Mouse (Mus musculus) embryonic fibroblast, embryonic 13.5 days (primary cell): Measurements from ENCODE around the gene Nav1. TPM values are rescaled to one million over a fixed set of nuclear protein-coding genes. Genes with fewer than 3 reads are reported as not detected.

Source experiments
- H3K27ac ChIP-seq: 2 replicates; pipeline ENCODE4 v1.5.1; 2012; ENCODE audit warnings: low read length, control low read depth, inconsistent platforms; ENCODE audit not compliant: insufficient read depth
- H3K4me1 ChIP-seq: 2 replicates; pipeline ENCODE4 v1.6.1; 2011; ENCODE audit warnings: low read length; ENCODE audit not compliant: control insufficient read depth, insufficient read depth
- H3K4me3 ChIP-seq: 2 replicates; pipeline ENCODE4 v1.5.1; 2011; ENCODE audit warnings: mild to moderate bottlenecking, control low read depth, low read length; ENCODE audit not compliant: insufficient read depth
- CTCF ChIP-seq: IDR thresholded peaks from 2 replicates; pipeline ENCODE4 v1.5.1; 2011; ENCODE audit warnings: mild to moderate bottlenecking, control low read depth, low read length, moderate library complexity, borderline replicate concordance; ENCODE audit not compliant: insufficient read depth
- POLR2A ChIP-seq: IDR thresholded peaks from 2 replicates; pipeline ENCODE4 v1.6.1; 2011; ENCODE audit warnings: low read depth, mild to moderate bottlenecking, control low read depth, low read length, moderate library complexity
- polyA plus RNA-seq: library from polyadenylated mRNA; stranded (reverse); fragments of >200 nt; gene quantifications from 2 replicates; pipeline ENCODE4 v1.2.4, GENCODE M21; 2011; ENCODE audit warnings: low read depth; ENCODE audit not compliant: missing spikeins, insufficient read length

The Nav1 gene
- polyA plus RNA-seq, 1 experiment = 22.6 TPM

DNA sequence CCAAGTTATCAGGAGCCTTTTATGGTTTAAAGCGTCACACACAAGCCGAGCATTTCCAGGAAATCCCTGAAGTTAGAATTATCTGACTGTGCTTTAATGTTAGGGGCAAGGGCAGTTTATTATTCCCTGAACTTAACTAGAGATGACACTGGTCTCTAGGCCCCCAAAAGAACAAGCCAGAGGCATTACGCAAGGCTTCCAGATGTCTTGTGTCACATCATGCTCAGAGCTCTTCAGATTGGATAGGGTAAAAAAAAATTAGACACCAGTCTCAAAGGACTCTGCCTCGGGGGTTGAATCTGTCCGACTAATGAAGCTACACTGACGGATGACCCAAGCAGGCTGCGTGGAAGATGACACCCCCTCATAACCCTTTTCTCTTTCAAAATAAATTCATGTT is 101.6 kb downstream of the Nav1 start:
- TF ChIP-seq CTCF = no peak
- TF ChIP-seq POLR2A = no peak
- H3K4me1 ChIP-seq = no peaks in the 10 kb centered on the region; the same call in 1 of the 2 replicates
- no peak overlapping the region for H3K4me3 ChIP-seq
- no peak overlapping the region for H3K27ac ChIP-seq

DNA sequence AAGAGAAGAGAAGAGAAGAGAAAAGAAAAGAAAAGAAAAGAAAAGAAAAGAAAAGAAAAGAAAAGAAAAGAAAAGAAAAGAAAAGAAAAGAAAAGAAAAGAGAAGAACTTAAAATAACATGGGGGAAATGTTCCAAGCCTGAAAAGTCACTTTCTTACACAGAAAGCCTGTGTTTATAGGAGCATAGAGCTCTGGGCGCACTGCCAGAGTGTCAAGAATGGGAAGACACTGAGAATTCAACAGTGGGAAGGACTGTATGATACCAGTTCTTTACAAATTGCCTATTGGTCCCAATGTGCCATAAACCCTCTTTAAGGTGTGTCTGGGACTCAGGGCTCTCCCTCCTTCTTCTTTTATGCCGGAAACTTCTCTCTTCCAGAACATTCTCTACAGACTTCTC is 103.7 kb downstream of the Nav1 start:
- Histone ChIP-seq H3K4me3 (no peak overlapping the region), H3K27ac (no peak overlapping the region)
- TF ChIP-seq CTCF (no peak), POLR2A (no peak)

DNA sequence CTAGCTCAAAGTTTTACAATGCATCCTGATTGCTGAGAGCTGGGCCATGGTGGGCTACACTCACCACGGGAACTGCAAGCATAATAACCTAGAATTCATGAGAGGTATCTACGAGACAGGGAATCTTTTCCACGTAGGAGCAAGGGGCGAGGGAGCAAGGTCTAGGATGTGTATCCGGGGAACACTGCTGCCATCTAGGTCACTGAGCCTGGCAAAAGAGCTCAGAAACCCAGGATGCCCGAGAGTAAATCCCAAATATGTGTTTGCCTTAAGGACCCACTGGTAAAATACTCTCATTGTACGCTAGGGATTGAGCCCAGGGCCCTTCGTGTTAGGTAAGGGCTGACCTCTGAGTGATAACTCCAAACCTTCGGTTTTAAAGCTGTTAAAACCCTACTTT is 104.3 kb downstream of the Nav1 start:
- TF ChIP-seq CTCF = no peak
- TF ChIP-seq POLR2A = no peak
- Histone ChIP-seq H3K27ac (no peak overlapping the region), H3K4me1 (no peaks in the 10 kb centered on the region), H3K4me3 (no peak overlapping the region)

More for the DNA sequence above, 103.7 kb downstream of the Nav1 start:
- no peaks in the 10 kb centered on the region for H3K4me1 ChIP-seq

DNA sequence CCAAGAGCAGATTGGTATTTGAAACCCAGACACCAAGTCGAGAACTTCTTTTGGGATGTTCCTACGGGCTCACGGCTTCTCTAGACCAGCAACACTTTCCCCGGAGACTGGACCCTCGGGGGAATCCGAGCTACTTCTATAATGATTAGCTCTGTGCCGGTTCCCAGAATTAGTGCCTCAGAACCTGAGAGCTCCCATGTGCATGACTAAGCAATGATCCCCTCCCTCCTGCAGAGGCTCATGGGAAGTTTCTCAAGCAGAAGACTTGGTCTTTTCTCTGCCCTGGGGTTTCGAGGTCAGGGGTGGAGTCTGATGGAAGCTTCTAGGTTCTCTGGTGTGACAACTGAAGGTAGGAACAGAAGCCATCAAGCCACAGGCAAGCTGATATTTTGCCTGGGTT is 105.0 kb downstream of the Nav1 start:
- no peak overlapping the region for H3K27ac ChIP-seq
- TF ChIP-seq POLR2A (no peak), CTCF (no peak)
- H3K4me3 ChIP-seq = no peak overlapping the region
- H3K4me1 ChIP-seq = no peaks in the 10 kb centered on the region

DNA sequence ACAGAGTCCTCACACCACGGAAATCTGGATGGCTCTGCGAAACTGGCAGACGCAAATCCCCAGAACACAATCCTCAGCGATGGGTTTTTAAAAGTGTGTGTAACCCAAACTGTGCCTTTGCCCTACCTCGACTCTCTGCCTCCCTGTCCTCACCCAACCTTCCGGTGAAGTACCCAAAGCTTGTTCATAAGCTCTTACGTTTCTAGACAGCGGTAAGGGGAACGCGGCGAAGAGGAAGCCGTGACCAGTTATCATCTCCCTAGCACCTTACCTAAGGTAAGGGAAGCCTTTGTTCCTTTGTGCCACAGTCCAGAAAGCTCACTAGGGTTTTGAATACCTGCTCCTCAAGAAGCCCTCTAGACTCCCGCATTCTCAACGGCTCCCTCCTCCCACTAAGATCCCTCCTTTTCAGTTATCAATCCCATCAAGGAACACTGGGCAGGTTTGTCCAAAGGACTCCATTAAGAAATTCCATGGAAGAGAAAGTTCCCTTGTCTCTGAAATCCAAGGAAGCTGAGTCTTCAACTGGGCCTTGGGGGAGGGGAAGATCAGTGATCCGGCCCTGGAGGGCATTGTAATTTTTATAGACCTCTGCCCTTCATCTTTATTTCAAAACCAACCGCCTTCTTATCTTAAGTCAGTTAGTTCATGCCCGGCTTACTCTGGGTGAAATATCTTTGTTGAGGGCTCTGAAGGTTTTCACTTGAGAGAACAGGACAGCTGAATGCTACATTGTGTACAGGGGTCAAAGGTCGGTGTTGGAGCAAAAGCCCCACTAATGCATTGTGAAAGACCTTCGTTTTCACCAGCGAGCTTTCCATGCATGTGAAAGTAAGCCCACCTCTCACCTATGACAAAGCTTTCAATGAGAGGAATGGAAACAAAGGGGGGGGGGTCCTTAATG is 108.4 kb downstream of the Nav1 start:
- TF ChIP-seq CTCF = no peak
- H3K27ac ChIP-seq = no peak overlapping the region
- no peaks in the 10 kb centered on the region; the same call in 1 of the 2 replicates for H3K4me1 ChIP-seq
- no peak overlapping the region for H3K4me3 ChIP-seq

DNA sequence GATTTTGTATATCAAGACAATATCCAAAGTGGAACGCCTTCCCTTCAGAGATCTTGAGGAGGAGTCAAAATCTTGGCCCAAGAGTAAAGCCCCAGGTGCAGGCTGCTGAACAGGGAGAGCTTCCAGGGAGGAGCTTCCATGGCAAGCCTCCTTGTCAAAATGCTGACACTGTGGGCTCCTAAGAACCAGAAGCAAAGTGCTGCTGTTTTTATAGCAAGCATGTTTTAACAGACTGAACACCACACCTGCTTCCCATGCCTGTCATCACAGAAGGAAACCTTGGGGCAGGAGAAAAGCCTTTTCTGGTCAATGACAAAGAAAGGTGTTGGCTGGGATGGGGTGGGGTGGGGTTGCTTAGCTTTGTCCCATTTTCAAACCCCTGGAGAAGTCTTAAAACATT is 112.0 kb downstream of the Nav1 start:
- Histone ChIP-seq H3K4me1 (peaks cover 11% of the 10 kb centered on the region), H3K27ac (no peak overlapping the region), H3K4me3 (no peak overlapping the region)
- no peak for TF ChIP-seq CTCF
- TF ChIP-seq POLR2A = no peak

DNA sequence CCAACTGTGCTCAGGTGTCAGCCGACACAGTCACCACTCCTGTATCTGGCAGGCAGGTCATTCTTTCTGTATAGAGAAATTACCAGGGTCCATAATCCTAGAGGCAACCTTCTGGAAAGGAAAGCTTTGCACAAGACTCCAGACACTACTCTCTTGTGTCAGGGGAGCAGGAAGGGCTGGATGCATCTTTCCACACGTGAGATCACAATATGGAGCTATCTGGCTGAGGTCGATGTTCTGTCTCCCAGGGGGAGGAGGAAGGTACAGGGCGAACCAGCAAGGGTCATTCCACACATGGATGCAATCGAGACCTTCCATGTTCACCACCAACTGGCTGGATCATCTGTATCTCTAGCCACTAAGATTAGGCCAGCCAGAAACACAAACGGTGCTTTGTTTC is 113.2 kb downstream of the Nav1 start:
- peaks cover 15% of the 10 kb centered on the region for H3K4me1 ChIP-seq
- no peak overlapping the region for H3K4me3 ChIP-seq
- no peak for TF ChIP-seq POLR2A
- no peak for TF ChIP-seq CTCF
- H3K27ac ChIP-seq = no peak overlapping the region

DNA sequence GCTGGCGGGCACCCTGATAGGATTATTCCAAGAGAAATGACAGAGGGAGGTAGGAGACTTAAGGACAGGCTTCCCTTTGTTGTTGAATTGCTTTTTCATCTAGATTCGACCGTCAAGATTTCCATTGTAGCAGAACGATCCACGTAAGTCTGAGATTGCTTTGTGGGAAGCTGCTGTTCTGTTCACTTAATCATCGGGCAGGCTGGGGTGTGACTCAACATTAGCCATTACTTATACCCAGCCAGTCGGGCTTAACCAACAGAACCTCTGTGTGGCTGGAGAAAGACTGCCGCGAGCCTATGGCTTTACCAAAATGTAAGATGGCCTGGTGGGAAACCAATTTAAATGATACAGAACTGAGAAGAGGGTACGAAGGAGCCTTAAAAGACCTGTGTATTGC is 114.7 kb downstream of the Nav1 start:
- H3K4me3 ChIP-seq = no peak overlapping the region
- TF ChIP-seq POLR2A = no peak
- H3K27ac ChIP-seq = peak overlapping the region; percentile 70
- peaks cover 17% of the 10 kb centered on the region for H3K4me1 ChIP-seq

DNA sequence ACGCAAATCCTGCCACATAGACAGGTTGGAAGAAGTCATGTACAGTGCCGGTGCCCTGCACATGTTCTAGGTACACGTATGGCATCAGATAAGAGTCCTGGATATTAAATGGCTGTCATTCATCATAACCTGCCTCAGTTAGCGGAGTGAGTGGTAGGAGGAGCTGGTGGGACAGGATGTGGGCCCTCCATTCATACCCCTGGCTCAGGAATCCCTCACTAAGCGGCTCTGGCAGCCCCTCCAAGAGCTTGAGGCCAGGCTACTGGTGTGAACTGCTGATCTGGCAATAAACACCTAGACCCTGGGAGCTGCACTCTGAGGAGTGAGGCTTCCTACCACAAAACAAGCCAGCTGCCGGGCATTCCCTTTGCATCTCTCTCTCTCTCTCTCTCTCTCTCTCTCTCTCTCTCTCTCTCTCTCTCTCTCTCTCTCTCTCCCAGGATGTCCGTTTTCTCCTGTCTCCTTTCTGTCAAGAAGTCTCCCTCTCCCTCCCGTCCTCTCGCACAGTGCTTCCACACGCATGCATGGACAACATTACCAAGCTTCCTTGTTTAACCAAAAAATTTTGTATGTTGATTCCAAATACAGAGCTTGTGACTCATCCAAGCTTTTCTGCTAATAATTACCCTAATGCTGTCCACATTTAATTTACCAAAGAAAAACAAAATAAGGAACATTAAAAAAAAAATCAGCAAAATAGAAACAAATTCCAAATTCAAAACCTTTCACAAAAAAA is 116.0 kb downstream of the Nav1 start:
- H3K4me1 ChIP-seq = peaks cover 17% of the 10 kb centered on the region
- H3K27ac ChIP-seq = peak overlapping the region; percentile 39; the same call in 1 of the 2 replicates
- TF ChIP-seq POLR2A = no peak
- no peak for TF ChIP-seq CTCF
- H3K4me3 ChIP-seq = no peak overlapping the region

DNA sequence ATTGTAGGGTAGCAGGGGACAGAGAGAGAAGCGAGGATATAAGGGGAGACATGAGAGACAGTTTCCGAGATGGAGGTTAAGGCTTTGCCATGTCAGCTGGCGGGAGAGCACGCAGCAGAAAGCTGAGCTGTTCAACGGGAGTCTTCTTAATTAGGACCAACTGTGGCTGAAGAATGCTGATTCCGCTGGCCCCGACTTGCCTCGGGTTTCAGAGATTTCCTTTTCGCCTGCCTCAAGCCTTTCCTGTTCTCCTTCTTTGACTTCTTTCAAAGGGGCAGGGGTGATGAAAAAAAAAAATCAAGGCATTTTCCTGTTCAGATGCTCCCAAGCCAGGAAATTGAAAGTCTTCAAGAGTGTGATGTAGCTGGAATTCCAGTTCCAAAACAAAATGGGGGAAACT is 118.2 kb downstream of the Nav1 start:
- TF ChIP-seq POLR2A = no peak
- TF ChIP-seq CTCF = no peak
- Histone ChIP-seq H3K4me1 (peaks cover 17% of the 10 kb centered on the region), H3K27ac (peak overlapping the region; percentile 89), H3K4me3 (no peak overlapping the region)
